Mouse (Mus musculus): Measurements from ENCODE around the gene Bhlhe23.

Gene Bhlhe23

GRCm38 (mm10) chr2:180765713-180766112, 11.0 kb downstream of the Bhlhe23 start:
- DNase-seq, result no peak

GRCm38 (mm10) chr2:180764986-180765385, 11.7 kb downstream of the Bhlhe23 start:
- DNase-seq, result no peak

- DNase-seq, result no peak
Observed at GRCm38 (mm10) chr2:180758513-180759263, 18.0 kb downstream of the Bhlhe23 start.

- no peak for DNase-seq
Observed at GRCm38 (mm10) chr2:180756786-180757185, 19.9 kb downstream of the Bhlhe23 start.

- peak; percentile 48 to 86 for DNase-seq
Observed at GRCm38 (mm10) chr2:180755896-180756295, 20.8 kb downstream of the Bhlhe23 start.

GRCm38 (mm10) chr2:180754976-180755688, 21.6 kb downstream of the Bhlhe23 start:
- DNase-seq, result no peak

- DNase-seq, result no peak
Observed at GRCm38 (mm10) chr2:180748904-180749303, 27.8 kb downstream of the Bhlhe23 start.

- peak in 1 of 2 experiments; percentile 15 for DNase-seq
Observed at GRCm38 (mm10) chr2:180746569-180747192, 30.0 kb downstream of the Bhlhe23 start.

GRCm38 (mm10) chr2:180745248-180745927, 31.3 kb downstream of the Bhlhe23 start:
- DNase-seq, result peak; percentile 83 to 92

GRCm38 (mm10) chr2:180743321-180743720, 33.4 kb downstream of the Bhlhe23 start:
- DNase-seq, result no peak

GRCm38 (mm10) chr2:180742820-180743219, 33.9 kb downstream of the Bhlhe23 start:
- no peak for DNase-seq

- DNase-seq, result no peak
Observed at GRCm38 (mm10) chr2:180741421-180741820, 35.3 kb downstream of the Bhlhe23 start.

- DNase-seq, result no peak
Observed at GRCm38 (mm10) chr2:180740349-180740748, 36.4 kb downstream of the Bhlhe23 start.

- DNase-seq, result no peak
Observed at GRCm38 (mm10) chr2:180737984-180738383, 38.7 kb downstream of the Bhlhe23 start.

- DNase-seq, result no peak
Observed at GRCm38 (mm10) chr2:180735232-180735631, 41.5 kb downstream of the Bhlhe23 start.

- no peak for DNase-seq
Observed at GRCm38 (mm10) chr2:180731984-180732383, 44.7 kb downstream of the Bhlhe23 start.

- peak in 1 of 2 experiments; percentile 36 for DNase-seq
Observed at GRCm38 (mm10) chr2:180731036-180731435, 45.7 kb downstream of the Bhlhe23 start.

GRCm38 (mm10) chr2:180727613-180728021, 49.1 kb downstream of the Bhlhe23 start:
- DNase-seq, result no peak

- no peak for DNase-seq
Observed at GRCm38 (mm10) chr2:180726658-180727442, 49.9 kb downstream of the Bhlhe23 start.

GRCm38 (mm10) chr2:180725856-180726629, 50.7 kb downstream of the Bhlhe23 start:
- DNase-seq, result no peak

- DNase-seq, result no peak
Observed at GRCm38 (mm10) chr2:180725414-180725778, 51.3 kb downstream of the Bhlhe23 start.
